Mouse (Mus musculus) lung, adult 2 months (tissue): ENCODE measurements around the gene Cwc22. TPM values are rescaled to one million over a fixed set of nuclear protein-coding genes. Genes with fewer than 3 reads are reported as not detected.
A peak's percentile ranks its signal among the peaks of the same experiment; 100 is the strongest.

Experiments
- DNase-seq: peaks from one replicate; pipeline ENCODE4 v3.0.0; 2022
- H3K4me1 ChIP-seq: fragments of 200-500 bp; 2 replicates; pipeline ENCODE4 v1.6.1; 2011; ENCODE audit warnings: low read length; ENCODE audit not compliant: control insufficient read depth, insufficient read depth
- H3K4me3 ChIP-seq: fragments of 200-500 bp; replicated peaks from 2 replicates; pipeline ENCODE3; 2011; ENCODE audit warnings: low read depth, mild to moderate bottlenecking, control low read depth, low read length; ENCODE audit errors: extremely low read depth
- CTCF ChIP-seq: fragments of 200-500 bp; IDR thresholded peaks from 2 replicates; pipeline ENCODE4 v1.5.1; 2011; ENCODE audit warnings: mild to moderate bottlenecking, low read length, control low read depth; ENCODE audit not compliant: insufficient read depth
- POLR2A ChIP-seq: fragments of 200-500 bp; IDR thresholded peaks from 2 replicates; pipeline ENCODE4 v1.6.1; 2011; ENCODE audit warnings: low read depth, mild to moderate bottlenecking, control low read depth, low read length, borderline replicate concordance; ENCODE audit errors: extremely low read depth
- WGBS: fragments of 180-500 bp; shearing (Covaris S2); methylation state at CpG from one replicate; pipeline ENCODE4 v1.1.7; 2018; 5-methylcytosine and 5-hydroxymethylcytosine counted together
- polyA plus RNA-seq: library from polyadenylated mRNA; depleted of rRNA; stranded (reverse); fragments of >200 nt; gene quantifications from 2 replicates; pipeline ENCODE4 v1.2.3, GENCODE M21; 2012

Cwc22 gene
- polyA plus RNA-seq, 1 experiment = 4.9 TPM

DNA sequence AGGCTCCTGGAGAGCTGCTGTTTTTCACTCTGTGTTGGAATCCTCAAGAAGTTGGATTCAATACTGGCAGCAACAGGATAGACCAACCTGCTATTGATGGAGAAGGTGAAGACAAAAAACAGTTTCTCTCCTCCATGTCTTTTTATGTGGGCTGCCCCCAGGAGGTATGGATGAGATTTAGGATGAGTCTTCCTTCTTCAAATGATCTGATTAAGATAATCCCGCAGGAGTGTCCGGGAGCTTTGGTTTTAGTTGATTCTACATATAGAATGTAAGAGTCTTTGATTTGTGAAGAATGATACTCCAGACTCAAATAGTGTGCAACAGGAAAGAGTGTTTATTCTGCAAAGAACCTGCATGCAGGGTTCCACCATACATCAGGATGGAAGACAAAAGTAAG is 2.7 kb upstream of the Cwc22 start:
- 92% methylated on average over 2 of the region's 2 CpGs for WGBS
- Histone ChIP-seq H3K4me1 (peaks cover 3% of the 10 kb centered on the region; the same call in 1 of the 2 replicates), H3K4me3 (no peak overlapping the region)
- no peak for TF ChIP-seq CTCF
- TF ChIP-seq POLR2A = no peak
- no peak for DNase-seq

DNA sequence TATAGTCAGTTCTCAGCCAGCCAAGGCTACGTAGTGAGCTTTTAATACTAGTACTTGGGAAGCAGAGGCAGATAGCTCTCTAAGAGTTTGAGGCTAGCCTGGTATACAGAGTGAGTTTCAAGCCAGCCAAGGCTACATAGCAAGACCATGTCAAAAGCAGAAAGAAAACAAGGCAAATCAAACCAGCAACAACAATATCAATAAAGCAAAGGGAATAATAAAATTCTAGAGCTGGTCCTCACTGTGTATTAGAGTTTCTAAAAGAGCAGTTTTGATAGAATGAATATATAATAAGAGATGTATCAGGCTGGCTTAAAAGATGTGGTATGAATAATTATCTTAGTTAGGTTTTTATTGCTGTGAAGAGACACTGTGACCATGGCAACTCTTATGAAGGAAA is 2.0 kb upstream of the Cwc22 start:
- no peak overlapping the region for H3K4me3 ChIP-seq
- DNase-seq = no peak
- no peak for TF ChIP-seq POLR2A
- peaks cover 3% of the 10 kb centered on the region; the same call in 1 of the 2 replicates for H3K4me1 ChIP-seq
- WGBS = 76% methylated on average over 1 of the region's 1 CpGs

DNA sequence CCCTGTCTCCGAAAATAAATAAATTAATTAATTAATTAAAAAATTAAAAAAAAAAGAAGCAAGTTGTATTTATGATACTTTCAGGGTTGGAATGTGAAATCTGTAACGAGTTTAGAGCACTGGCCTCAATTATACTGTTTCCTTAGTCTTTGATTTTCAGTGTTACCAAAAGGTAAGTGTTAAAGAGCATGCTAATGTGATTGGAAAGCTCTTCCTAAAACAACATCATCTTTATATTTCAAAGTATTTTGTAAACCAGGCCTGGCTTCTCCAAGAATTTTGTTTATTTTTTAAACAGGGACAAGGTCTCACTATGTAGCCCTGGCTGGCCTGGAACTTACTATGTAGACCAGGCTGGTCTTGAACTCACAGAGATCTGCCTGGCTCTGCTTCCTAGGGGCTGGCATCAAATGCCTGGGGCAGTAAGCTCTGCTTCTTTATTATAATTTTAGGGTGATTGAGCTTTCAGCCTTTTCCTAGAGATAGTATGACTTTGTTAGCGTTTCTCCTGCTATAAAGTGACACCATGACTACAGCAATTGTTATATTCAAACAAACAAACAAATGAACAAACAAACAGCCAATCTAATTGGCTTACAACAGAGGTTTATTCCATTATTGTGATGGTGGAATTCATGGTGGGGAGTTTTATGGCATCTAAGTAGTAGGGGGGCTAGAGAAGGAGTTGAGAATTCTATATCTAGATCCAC is 1.1 kb upstream of the Cwc22 start:
- Histone ChIP-seq H3K4me1 (peaks cover 3% of the 10 kb centered on the region; the same call in 1 of the 2 replicates), H3K4me3 (no peak overlapping the region)
- no peak for TF ChIP-seq CTCF
- WGBS = 66% methylated on average over 3 of the region's 3 CpGs
- DNase-seq = no peak

DNA sequence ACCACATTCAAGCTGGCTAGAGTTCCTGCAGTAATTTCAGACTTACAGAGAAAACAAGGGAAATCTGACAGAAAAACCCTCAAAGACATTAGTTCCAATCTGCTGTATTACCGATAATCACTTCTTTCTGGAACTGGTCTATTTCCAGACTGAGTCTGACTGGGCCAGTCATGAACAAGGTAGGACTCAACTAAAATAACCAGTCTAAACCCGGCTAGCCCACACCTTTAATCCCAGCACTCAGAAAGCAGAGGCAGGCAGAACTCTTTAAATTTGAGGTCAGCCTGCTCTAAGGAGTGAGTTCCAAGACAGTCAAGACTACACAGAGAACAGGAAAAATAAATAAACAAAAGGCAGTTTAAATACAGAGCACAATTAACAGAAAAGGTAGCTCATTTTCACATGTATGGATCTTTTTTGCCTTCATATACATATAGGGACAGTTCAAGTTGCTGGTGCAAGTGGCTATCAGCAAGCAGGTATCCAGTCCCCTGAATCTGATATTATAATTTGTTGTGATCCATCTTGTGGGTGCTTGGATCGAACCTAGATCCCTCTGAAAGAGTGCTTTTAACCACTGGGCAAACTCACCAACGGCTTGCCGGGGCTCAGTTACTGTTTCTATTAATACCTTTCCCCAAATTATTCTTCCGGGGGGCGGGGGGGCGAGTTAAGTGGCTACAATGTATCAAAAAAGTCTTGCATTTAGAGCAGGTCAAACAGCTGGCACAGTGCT is 1.1 kb downstream of the Cwc22 start:
- TF ChIP-seq CTCF (no peak), POLR2A (no peak)
- 29% methylated on average over 8 of the region's 8 CpGs for WGBS
- Histone ChIP-seq H3K4me1 (peaks cover 3% of the 10 kb centered on the region; the same call in 1 of the 2 replicates), H3K4me3 (peak overlapping the region; percentile 85)
- DNase-seq = no peak

DNA sequence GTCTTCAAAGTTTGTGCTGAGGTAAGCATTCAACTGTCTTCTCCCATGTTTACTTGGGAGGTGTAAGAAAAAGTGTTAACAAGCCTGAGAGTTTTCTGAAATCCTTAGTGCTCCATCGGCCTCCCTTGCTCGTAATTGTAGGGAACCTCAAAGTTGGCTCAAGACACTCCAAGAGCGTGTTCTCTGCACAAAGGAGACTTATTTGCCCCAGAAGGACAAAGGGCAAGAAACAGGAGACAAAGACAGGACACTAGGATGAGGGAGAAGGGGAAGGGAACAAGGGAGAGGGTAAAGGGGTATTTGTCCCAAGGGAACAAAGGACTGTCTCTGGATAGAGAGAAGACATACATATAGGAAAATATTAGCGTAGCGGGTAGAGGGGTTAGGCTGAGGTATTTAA is 1.9 kb downstream of the Cwc22 start:
- H3K4me3 ChIP-seq = no peak overlapping the region
- H3K4me1 ChIP-seq = peaks cover 3% of the 10 kb centered on the region; the same call in 1 of the 2 replicates
- no peak for TF ChIP-seq POLR2A
- WGBS = 93% methylated on average over 5 of the region's 5 CpGs
- DNase-seq = no peak

DNA sequence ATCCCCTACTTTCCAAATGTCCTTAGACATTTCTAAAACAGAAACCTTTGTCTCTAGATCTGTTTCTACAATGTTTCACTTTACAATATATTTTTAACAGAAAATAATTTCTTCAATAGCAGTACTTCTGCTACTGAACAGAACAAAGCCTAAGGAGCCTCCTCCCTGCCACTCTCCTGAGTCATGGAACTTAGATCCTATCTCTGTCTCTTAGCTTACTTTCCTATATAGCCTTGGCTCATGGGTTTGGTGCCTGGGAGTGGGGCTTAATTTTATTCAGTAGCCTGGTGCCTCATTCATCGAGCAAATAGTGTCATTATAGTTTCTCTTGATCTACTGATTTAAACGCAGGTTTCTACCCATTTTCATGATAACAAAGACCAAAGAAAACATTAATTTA is 4.2 kb downstream of the Cwc22 start:
- no peak overlapping the region for H3K4me3 ChIP-seq
- peaks cover 3% of the 10 kb centered on the region; the same call in 1 of the 2 replicates for H3K4me1 ChIP-seq
- no peak for DNase-seq
- WGBS = 94% methylated on average over 2 of the region's 2 CpGs
- TF ChIP-seq CTCF (no peak), POLR2A (no peak)

DNA sequence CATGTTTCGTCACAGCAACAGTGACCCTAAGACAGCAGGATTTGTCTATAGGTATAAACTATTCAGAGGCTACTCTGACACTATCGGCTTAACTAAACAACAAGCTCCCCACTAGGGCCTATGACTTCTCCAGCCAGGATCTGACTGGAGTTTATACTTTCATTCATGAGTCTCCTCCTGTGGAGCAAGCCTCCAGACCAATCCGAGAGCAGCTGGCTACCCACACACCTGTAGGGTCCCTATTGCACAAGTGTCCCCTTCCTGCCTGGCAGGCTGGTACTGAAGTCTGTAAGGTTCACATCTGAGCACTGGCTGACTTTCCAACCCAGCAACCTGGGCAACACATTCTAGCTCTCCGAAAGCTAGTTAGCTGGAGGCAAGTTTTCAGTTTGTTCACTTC is 7.9 kb downstream of the Cwc22 start:
- WGBS = 92% methylated on average over 4 of the region's 4 CpGs

DNA sequence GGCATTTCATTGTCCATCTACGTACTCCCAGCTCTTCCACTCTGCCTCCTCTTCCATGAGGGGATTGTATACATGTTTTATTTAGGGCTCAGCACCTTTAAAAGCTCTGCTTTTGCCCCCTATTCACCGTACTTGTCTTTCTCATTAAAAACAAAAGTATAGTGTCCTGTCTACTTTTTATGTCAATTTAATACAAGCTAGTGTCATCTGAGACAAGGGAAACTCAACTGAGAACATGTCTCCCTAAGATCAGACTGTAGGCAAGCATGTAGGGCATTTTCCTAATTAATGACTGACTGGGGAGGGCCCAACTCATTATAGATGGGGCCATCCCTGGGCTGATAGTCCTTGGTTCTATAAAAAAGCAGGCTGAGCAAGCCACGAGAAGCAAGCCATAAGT is 8.4 kb downstream of the Cwc22 start:
- no peak for DNase-seq
- WGBS = 83% methylated on average over 3 of the region's 3 CpGs
- H3K4me1 ChIP-seq = no peaks in the 10 kb centered on the region
- no peak overlapping the region for H3K4me3 ChIP-seq
- no peak for TF ChIP-seq POLR2A
- TF ChIP-seq CTCF = no peak

More for the DNA sequence above, 7.9 kb downstream of the Cwc22 start:
- Histone ChIP-seq H3K4me3 (no peak overlapping the region), H3K4me1 (no peaks in the 10 kb centered on the region)
- DNase-seq = no peak
- TF ChIP-seq POLR2A (no peak), CTCF (no peak)

DNA sequence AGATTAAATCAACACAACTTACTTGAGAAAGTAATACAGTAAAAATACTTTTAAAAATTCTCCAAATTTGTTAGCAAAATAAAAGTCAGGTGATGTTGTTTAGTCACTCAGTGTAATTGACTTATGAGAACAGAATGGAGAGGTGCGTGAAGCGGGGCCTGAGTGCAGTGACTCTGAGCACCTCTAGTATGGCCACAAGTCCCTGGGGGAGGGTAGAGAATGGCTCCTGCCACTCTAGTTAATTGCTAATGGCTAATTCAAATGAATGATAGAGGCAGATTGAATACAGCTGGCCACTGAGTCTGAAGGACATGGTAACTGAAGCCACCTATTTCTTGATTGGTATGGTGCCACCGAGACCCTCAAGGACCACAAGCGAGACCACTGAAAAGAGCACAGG is 12.0 kb downstream of the Cwc22 start:
- no peak overlapping the region for H3K4me3 ChIP-seq
- WGBS = 95% methylated on average over 4 of the region's 4 CpGs
- no peaks in the 10 kb centered on the region for H3K4me1 ChIP-seq
- no peak for DNase-seq
- TF ChIP-seq CTCF = no peak
- TF ChIP-seq POLR2A = no peak

DNA sequence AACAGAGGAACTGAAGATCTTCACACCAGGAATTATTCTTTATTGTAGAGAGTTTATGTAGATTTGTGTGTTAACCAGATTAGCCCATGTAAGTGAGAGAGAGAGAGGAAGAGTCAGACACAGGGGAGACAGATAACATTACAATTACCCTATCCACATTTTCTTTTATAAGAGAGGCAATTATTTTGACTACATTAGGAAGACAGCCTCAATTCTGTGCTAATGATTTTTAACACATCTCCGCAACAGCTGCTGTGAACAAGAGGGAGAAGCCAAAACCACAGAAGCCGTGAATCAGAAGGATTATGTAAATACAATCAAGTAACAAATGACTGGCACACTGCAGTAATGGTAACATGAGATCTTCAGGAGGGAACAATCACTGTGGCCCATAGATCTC is 12.5 kb downstream of the Cwc22 start:
- 79% methylated on average over 2 of the region's 2 CpGs for WGBS
- DNase-seq = no peak
- H3K4me3 ChIP-seq = no peak overlapping the region
- no peak for TF ChIP-seq POLR2A
- TF ChIP-seq CTCF = no peak
- H3K4me1 ChIP-seq = no peaks in the 10 kb centered on the region
